Mouse (Mus musculus): ENCODE data around the gene Irs1. TPM values are rescaled to one million over a fixed set of nuclear protein-coding genes. Genes with fewer than 3 reads are reported as not detected.

The Irs1 gene
- polyA plus RNA-seq, 1 experiment from 2014 or later, result 8.2 TPM

DNA sequence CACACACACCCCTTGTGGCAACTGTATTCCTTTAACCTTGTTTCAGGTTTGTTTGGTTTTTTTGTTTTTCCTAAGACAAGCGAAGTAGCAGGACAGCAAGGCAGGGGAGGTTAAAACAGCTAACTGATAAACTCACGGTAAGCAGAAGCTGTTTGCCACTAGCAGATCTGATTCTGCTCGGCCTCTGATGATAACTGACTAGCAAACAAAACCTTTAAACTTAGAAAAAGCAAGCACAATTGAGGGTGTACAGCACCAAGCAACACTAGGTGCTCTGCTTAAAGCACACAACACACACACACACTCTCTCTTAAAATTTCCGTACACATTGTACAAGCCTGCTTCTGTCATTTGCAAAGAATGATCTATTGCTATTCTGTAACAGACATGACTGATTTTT lies 6.8 kb downstream of the Irs1 start:
- 16% methylated on average over 4 of the region's 4 CpGs for WGBS
- peak overlapping the region; percentile 48 for H3K4me3 ChIP-seq (ENCODE audit: low read length)
- H3K27me3 ChIP-seq (ENCODE audit: control insufficient read depth, insufficient read depth, low read length), result no peaks in the 10 kb centered on the region
- H3K4me1 ChIP-seq (ENCODE audit: control insufficient read depth, insufficient read depth, low read length), result peaks cover 38% of the 10 kb centered on the region
- H3K9ac ChIP-seq (ENCODE audit: low read length), result peak overlapping the region; percentile 90
- no peak for ATAC-seq (replicated peaks; ENCODE audit: extremely low read depth, insufficient read depth, low FRiP score)
- no peaks in the 10 kb centered on the region for H3K36me3 ChIP-seq (ENCODE audit: control insufficient read depth, insufficient read depth)
- H3K9me3 ChIP-seq (replicated peaks; ENCODE audit: control insufficient read depth, low read length), result no peaks in the 10 kb centered on the region
- H3K4me2 ChIP-seq (ENCODE audit: low read depth, low read length), result peak overlapping the region; percentile 79
- H3K27ac ChIP-seq (ENCODE audit: low read length), result peak overlapping the region; percentile 98

GRCm38 (mm10) chr1:82283901-82284301 lies 7.3 kb downstream of the Irs1 start:
- Histone ChIP-seq H3K4me1 (ENCODE audit: control insufficient read depth, insufficient read depth, low read length) (peaks cover 38% of the 10 kb centered on the region), H3K27me3 (ENCODE audit: control insufficient read depth, insufficient read depth, low read length) (no peaks in the 10 kb centered on the region), H3K36me3 (ENCODE audit: control insufficient read depth, insufficient read depth) (no peaks in the 10 kb centered on the region; the same call in 1 of the 2 replicates), H3K4me2 (ENCODE audit: low read depth, low read length) (peak overlapping the region; percentile 79), H3K9ac (ENCODE audit: low read length) (peak overlapping the region; percentile 90), H3K9me3 (replicated peaks; ENCODE audit: control insufficient read depth, low read length) (no peaks in the 10 kb centered on the region), H3K27ac (ENCODE audit: low read length) (peak overlapping the region; percentile 98), H3K4me3 (ENCODE audit: low read length) (peak overlapping the region; percentile 48)
- 11% methylated on average over 1 of the region's 1 CpGs for WGBS
- no peak for ATAC-seq (replicated peaks; ENCODE audit: extremely low read depth, insufficient read depth, low FRiP score)

GRCm38 (mm10) chr1:82282992-82283611 lies 8.1 kb downstream of the Irs1 start:
- Histone ChIP-seq H3K27ac (ENCODE audit: low read length) (peak overlapping the region; percentile 98), H3K9me3 (replicated peaks; ENCODE audit: control insufficient read depth, low read length) (no peaks in the 10 kb centered on the region), H3K9ac (ENCODE audit: low read length) (peak overlapping the region; percentile 90), H3K4me2 (ENCODE audit: low read depth, low read length) (peak overlapping the region; percentile 79), H3K27me3 (ENCODE audit: control insufficient read depth, insufficient read depth, low read length) (no peaks in the 10 kb centered on the region), H3K4me1 (ENCODE audit: control insufficient read depth, insufficient read depth, low read length) (peaks cover 32% of the 10 kb centered on the region), H3K4me3 (ENCODE audit: low read length) (peak overlapping the region; percentile 48), H3K36me3 (ENCODE audit: control insufficient read depth, insufficient read depth) (no peaks in the 10 kb centered on the region; the same call in 1 of the 2 replicates)
- whole genome bisulfite sequencing, result 2% methylated on average over 35 of the region's 35 CpGs
- ATAC-seq (replicated peaks; ENCODE audit: extremely low read depth, insufficient read depth, low FRiP score), result peak; percentile 94

- 27% methylated on average over 6 of the region's 6 CpGs for WGBS
- H3K27ac ChIP-seq (ENCODE audit: low read length), result peak overlapping the region; percentile 83
- H3K4me2 ChIP-seq (ENCODE audit: low read depth, low read length), result peak overlapping the region; percentile 32; the same call in 1 of the 2 replicates
- peaks cover 11% of the 10 kb centered on the region for H3K36me3 ChIP-seq (ENCODE audit: control insufficient read depth, insufficient read depth)
- no peak overlapping the region for H3K9ac ChIP-seq (ENCODE audit: low read length)
- H3K9me3 ChIP-seq (replicated peaks; ENCODE audit: control insufficient read depth, low read length), result no peaks in the 10 kb centered on the region
- H3K4me1 ChIP-seq (ENCODE audit: control insufficient read depth, insufficient read depth, low read length), result peaks cover 28% of the 10 kb centered on the region
- no peak overlapping the region for H3K4me3 ChIP-seq (ENCODE audit: low read length)
- no peaks in the 10 kb centered on the region for H3K27me3 ChIP-seq (ENCODE audit: control insufficient read depth, insufficient read depth, low read length)
- ATAC-seq (replicated peaks; ENCODE audit: extremely low read depth, insufficient read depth, low FRiP score), result no peak
These were observed 9.4 kb downstream of the Irs1 start for GRCm38 (mm10) chr1:82281823-82282222.

DNA sequence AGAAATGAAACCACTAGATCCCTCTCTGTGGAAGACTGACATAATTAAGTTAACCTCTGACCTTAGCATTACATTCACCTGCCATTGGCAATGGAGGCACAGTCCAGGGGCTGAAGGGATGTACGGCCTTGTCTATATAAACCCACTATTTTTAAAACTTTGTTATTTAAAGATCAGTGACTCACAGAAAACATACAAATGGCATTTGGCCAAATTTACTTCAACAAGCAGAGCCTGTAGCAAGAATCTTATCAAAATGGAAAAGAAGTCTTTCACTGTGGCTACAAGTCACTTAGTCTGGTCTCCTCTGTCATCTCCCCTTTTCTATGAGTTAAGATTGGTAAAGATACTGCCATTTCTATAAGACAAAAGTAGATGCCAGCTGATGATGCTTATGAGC lies 11.4 kb downstream of the Irs1 start:
- ATAC-seq (replicated peaks; ENCODE audit: extremely low read depth, insufficient read depth, low FRiP score), result no peak
- Histone ChIP-seq H3K4me3 (ENCODE audit: low read length) (no peak overlapping the region), H3K27ac (ENCODE audit: low read length) (peak overlapping the region; percentile 20; the same call in 1 of the 2 replicates), H3K4me2 (ENCODE audit: low read depth, low read length) (peak overlapping the region; percentile 23; the same call in 1 of the 2 replicates), H3K36me3 (ENCODE audit: control insufficient read depth, insufficient read depth) (peaks cover 19% of the 10 kb centered on the region), H3K4me1 (ENCODE audit: control insufficient read depth, insufficient read depth, low read length) (peaks cover 37% of the 10 kb centered on the region), H3K9ac (ENCODE audit: low read length) (no peak overlapping the region), H3K27me3 (ENCODE audit: control insufficient read depth, insufficient read depth, low read length) (no peaks in the 10 kb centered on the region), H3K9me3 (replicated peaks; ENCODE audit: control insufficient read depth, low read length) (no peaks in the 10 kb centered on the region)
- 24% methylated on average over 1 of the region's 1 CpGs for WGBS

DNA sequence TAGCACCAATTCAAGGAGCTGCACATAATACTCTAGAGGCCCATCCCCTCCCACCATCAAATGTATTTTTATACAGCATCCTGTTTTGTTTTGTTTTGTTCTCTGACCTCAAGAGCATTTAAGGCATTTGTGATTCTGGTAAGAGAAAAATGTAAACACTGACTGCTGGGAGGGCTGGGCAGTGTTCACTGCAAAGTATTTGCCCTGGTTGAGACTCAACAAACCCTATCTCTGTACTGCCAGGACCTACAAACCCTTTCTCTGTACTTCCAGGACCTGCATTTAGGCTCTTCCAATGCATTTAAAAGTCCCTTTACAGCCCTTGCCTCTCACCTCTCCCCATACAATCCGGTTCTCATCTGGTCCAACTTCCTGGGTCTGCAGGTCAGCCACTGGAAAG lies 16.9 kb downstream of the Irs1 start:
- Histone ChIP-seq H3K9me3 (replicated peaks; ENCODE audit: control insufficient read depth, low read length) (no peaks in the 10 kb centered on the region), H3K27me3 (ENCODE audit: control insufficient read depth, insufficient read depth, low read length) (no peaks in the 10 kb centered on the region), H3K36me3 (ENCODE audit: control insufficient read depth, insufficient read depth) (peaks cover 22% of the 10 kb centered on the region), H3K4me1 (ENCODE audit: control insufficient read depth, insufficient read depth, low read length) (peaks cover 31% of the 10 kb centered on the region), H3K4me2 (ENCODE audit: low read depth, low read length) (no peak overlapping the region), H3K27ac (ENCODE audit: low read length) (peak overlapping the region; percentile 11; the same call in 1 of the 2 replicates), H3K9ac (ENCODE audit: low read length) (no peak overlapping the region), H3K4me3 (ENCODE audit: low read length) (no peak overlapping the region)
- 38% methylated on average over 1 of the region's 1 CpGs for WGBS
- no peak for ATAC-seq (replicated peaks; ENCODE audit: extremely low read depth, insufficient read depth, low FRiP score)

- Histone ChIP-seq H3K9ac (ENCODE audit: low read length) (no peak overlapping the region), H3K36me3 (ENCODE audit: control insufficient read depth, insufficient read depth) (peaks cover 23% of the 10 kb centered on the region), H3K4me2 (ENCODE audit: low read depth, low read length) (no peak overlapping the region), H3K27me3 (ENCODE audit: control insufficient read depth, insufficient read depth, low read length) (no peaks in the 10 kb centered on the region), H3K27ac (ENCODE audit: low read length) (no peak overlapping the region), H3K9me3 (replicated peaks; ENCODE audit: control insufficient read depth, low read length) (no peaks in the 10 kb centered on the region), H3K4me1 (ENCODE audit: control insufficient read depth, insufficient read depth, low read length) (peaks cover 27% of the 10 kb centered on the region), H3K4me3 (ENCODE audit: low read length) (no peak overlapping the region)
- no peak for ATAC-seq (replicated peaks; ENCODE audit: extremely low read depth, insufficient read depth, low FRiP score)
- WGBS, result 38% methylated on average over 6 of the region's 6 CpGs
These were observed 17.7 kb downstream of the Irs1 start for GRCm38 (mm10) chr1:82273529-82273928.

- Histone ChIP-seq H3K27ac (ENCODE audit: low read length) (peak overlapping the region; percentile 51; the same call in 1 of the 2 replicates), H3K4me2 (ENCODE audit: low read depth, low read length) (no peak overlapping the region), H3K9me3 (replicated peaks; ENCODE audit: control insufficient read depth, low read length) (no peaks in the 10 kb centered on the region), H3K27me3 (ENCODE audit: control insufficient read depth, insufficient read depth, low read length) (no peaks in the 10 kb centered on the region), H3K9ac (ENCODE audit: low read length) (no peak overlapping the region), H3K4me3 (ENCODE audit: low read length) (no peak overlapping the region), H3K4me1 (ENCODE audit: control insufficient read depth, insufficient read depth, low read length) (peaks cover 33% of the 10 kb centered on the region), H3K36me3 (ENCODE audit: control insufficient read depth, insufficient read depth) (peaks cover 16% of the 10 kb centered on the region)
- ATAC-seq (replicated peaks; ENCODE audit: extremely low read depth, insufficient read depth, low FRiP score), result no peak
- 70% methylated on average over 5 of the region's 5 CpGs for WGBS
These were observed 19.0 kb downstream of the Irs1 start for GRCm38 (mm10) chr1:82272231-82272630.

DNA sequence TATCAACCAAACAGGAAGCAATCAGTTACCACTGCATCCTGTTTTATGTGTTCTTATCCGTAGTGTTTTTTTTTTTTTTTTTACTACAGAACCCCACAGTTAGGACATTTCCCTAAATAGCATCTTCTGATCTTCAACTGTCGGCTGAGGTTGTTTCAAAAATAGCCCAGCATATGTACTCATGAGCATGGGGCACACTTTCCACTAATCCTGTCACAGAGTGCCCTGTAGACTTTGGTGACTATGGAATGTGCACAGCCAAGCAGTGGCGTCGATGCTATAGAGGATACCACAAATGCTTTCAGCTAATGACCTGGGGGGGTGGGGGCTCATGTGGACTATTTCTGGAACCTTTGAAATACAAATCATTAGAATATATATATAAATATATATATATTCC lies 23.7 kb downstream of the Irs1 start:
- Histone ChIP-seq H3K36me3 (ENCODE audit: control insufficient read depth, insufficient read depth) (peaks cover 4% of the 10 kb centered on the region; the same call in 1 of the 2 replicates), H3K9me3 (replicated peaks; ENCODE audit: control insufficient read depth, low read length) (no peaks in the 10 kb centered on the region), H3K9ac (ENCODE audit: low read length) (no peak overlapping the region), H3K4me3 (ENCODE audit: low read length) (0 out of 2 replicates have a peak overlapping the region, but pooled peaks have one; percentile 6), H3K27me3 (ENCODE audit: control insufficient read depth, insufficient read depth, low read length) (no peaks in the 10 kb centered on the region), H3K27ac (ENCODE audit: low read length) (peak overlapping the region; percentile 69), H3K4me2 (ENCODE audit: low read depth, low read length) (peak overlapping the region; percentile 38), H3K4me1 (ENCODE audit: control insufficient read depth, insufficient read depth, low read length) (peaks cover 23% of the 10 kb centered on the region)
- ATAC-seq (replicated peaks; ENCODE audit: extremely low read depth, insufficient read depth, low FRiP score), result peak; percentile 84
- WGBS, result 12% methylated on average over 4 of the region's 4 CpGs
